Mouse (Mus musculus) urinary bladder, postnatal 25 days (tissue): ENCODE measurements around the gene Kcng1.

ENCODE experiments used
- DNase-seq: peaks from one replicate; pipeline ENCODE4 v3.0.0; 2022; ENCODE audit warnings: low spot score

Gene Kcng1

GRCm38 (mm10) chr2:168281582-168281981 is at the start of gene Kcng1:
Gene Kcng1 (minus strand): TSS chr2:168281736.
- no peak for DNase-seq

DNA sequence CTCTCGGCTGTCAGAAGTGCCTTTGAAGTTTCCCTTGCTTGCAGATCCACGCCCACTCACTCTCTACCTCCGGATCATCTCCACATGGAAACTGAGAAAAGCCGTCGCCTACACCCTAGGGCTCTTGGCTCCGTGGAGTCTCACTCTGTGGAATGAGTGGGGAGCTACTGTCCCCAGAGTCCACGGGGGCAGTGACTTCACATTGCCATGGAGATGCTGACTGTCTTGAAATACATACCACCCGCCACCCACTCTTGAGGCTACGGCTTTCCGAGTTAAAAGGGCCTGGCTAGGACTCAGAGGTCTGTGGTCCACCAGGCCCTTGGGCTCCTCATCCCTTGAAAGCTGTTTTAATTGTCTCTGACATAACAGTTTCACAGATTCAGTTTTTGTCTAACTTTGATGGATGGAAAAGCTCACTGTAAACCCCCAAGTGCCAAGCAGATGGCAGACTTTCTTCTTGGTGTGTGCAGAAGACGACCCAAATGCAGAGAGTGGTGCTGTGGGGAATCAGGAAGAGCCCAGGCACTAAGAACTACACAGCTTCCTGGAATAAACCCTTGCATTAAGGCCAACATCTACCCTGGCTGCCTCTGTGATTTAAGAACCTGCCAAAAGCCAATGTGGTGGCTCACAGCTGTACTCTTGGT is 49.0 kb upstream of the Kcng1 start:
- no peak for DNase-seq

DNA sequence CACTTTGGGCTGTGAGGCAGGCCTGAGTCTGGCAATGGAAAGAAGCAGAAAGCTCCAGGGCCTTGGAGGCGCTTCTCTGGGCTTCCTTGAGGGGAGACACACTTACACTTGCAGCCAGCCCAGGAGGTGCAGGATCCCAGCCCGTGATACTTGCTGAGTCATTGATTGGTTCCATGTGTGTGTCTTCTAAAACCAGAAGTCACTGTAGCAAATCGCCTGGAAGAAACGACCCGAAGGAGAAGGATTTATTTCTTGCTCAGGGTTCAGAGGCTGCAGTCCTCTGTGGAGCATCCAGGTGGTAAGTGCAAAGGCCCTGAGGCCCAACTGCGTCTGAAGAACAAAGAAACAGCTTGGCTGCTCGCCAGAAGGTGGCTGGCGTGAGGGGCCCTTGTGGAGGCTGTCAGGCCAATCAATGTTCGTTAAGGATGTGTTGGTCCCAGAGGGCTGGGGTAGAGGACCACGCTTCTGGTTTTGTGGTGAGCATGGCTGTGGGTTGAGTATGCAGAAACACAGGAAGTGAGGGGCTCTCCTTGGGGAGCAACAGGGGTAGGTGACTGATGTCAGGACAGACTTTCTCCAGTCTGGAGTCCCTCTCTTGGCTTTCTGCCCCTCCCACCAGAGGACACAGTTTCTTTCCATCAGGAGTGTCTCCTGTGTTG is 40.3 kb upstream of the Kcng1 start:
- DNase-seq, result no peak

DNA sequence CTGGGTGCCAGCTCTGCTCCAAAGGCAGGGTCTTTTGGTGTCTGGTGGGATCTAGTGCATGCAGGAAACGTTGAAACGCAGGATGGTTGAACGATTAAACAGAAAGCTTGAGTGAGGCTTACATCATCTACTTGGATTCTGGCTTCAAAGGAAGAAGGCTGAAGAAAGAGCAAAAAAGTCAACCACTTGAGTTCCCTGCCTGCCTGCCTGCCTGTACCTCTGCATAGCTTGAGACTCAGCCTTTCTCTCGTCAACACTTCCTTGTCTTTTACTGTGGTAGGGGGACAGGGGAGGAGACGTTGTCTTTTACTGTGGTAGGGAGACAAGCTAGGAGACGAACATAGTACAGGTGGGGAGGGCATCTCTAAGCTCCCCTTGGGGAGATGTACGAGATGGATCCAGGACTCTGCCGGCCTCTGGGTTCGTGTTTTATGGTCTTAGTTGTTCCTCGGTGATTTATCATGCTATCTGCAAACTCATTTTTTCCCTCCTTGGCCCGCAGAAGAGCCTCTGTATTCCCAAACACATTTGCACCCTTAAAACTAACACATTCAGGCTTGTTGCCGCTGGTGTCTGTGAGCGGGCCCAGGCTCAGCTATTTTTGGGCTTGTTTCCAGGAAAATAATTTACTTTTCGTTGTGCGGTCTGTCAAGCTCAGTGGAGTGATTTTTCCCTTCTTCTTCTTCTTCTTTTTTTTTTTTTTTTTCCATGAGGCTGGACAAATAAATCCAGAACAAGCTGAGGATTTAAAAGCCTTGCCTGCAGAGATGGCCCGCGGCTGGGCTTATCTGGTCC is 39.0 kb upstream of the Kcng1 start:
- DNase-seq, result no peak

- no peak for DNase-seq
These were observed 33.3 kb upstream of the Kcng1 start for GRCm38 (mm10) chr2:168314646-168315446.

DNA sequence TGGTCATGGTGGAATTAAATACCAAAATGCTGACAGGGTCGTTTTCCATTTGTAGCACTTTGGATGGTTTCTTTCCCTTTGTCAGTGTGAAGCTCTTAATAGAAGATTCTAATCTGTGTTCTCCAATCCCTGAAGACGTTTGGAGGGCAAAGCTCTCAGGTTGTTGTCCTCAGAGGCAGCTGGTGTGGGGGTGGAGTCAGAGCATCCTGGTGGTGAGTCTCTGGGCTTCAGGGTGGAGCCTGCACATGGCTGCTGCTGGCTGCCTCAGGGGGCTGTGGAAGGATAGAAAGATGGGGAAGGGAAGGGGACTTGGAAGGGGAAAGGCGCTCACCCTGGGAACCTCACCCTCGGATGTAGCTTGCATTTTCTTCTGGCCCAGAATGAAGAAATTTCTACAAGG is 31.0 kb upstream of the Kcng1 start:
- no peak for DNase-seq

DNA sequence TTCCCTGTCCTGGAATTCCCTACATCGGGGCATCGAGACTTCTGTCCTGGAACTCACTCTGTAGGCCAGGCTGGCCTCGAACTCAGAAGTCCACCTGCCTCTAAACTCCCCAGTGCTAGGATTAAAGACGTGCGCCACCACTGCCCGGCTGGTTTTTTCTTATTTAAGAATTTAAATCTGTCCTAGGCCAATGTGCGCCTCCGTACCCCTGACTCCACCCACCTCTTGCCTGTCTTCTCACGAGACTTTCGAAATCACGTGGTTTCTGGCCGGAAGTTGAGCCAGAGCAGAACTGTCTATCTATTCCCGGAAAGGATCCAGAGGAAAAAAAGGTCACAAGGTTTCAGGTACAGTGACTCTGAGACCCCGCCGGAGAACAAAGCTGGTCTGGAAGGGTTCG is 29.5 kb upstream of the Kcng1 start:
- no peak for DNase-seq

DNA sequence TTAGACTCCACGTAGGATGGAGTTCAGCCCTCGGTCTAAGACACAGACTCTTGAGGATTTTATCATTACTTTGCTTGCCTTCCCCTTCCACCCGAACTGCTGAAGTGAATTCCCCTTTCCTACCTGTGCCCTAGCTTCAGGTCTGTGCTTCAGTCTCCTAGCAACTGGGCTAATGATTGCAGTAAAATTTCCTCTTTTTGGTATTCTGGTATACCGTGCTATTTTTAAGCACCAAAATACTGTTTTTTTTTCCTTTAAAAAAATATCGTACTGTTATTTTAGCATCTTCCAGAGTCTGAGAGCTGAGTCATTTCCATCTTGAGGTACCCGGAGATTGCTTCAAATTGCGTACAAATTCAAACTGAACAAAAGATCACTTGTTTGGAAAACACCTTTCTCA is 27.4 kb upstream of the Kcng1 start:
- no peak for DNase-seq

DNA sequence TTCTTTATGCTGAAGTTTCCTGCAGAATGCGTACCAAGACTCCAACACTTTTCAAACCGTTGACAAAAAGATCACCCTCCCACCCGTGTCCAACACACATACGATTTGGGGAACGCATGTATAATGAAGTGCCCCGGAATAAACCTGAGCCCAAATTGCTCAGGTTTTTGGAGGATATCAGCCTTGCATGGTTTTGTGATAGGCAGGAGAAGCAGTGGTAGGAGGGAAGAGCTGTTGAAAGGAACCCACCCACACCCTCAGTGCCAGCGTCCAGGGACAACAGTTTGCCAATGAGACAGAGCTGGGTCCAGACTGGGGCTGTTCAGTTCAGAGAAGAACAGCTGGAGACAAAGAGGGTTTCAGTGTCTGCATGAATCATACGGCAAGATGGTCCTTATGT is 18.1 kb upstream of the Kcng1 start:
- no peak for DNase-seq

GRCm38 (mm10) chr2:168296530-168296929 is 15.0 kb upstream of the Kcng1 start:
- no peak for DNase-seq

DNA sequence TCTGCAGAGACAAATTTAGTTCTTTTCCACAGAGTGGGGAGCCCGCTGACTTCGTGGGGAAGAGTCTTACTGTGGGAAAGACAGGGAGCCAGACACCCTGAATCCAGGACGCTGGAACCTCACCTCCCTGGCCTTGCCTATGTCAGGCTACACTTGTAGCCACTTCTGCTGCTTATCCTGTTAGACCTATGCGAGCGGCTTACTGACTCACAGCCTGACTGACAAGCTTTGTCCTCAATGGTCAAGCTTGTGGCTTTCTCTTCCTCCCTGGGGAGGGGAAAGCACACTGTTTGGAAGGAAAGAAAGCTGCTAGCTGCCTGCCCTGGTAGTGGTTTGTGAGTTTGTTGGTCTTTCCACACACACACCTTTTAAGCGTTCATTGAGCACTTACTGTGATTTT is 11.0 kb upstream of the Kcng1 start:
- DNase-seq, result no peak

DNA sequence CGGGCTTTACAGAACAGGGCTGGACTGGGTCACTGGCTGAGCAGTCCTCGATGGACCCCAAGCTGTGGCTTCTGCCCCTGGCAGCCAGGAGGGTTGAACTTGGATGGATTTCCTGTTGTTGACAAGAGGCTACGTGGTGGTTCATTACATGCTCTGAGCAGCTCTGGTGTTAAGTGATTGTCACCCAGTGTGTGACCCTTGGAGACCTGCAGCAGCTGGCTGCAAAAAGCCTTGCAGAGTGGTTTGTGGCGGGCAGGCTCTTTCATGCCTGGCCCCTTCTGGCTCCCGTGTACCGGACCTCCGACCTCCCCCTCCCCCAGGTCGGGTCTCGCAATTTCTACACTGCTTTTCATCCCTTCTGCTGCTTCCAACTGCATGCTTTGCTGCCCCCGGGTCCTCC is 10.5 kb upstream of the Kcng1 start:
- no peak for DNase-seq

DNA sequence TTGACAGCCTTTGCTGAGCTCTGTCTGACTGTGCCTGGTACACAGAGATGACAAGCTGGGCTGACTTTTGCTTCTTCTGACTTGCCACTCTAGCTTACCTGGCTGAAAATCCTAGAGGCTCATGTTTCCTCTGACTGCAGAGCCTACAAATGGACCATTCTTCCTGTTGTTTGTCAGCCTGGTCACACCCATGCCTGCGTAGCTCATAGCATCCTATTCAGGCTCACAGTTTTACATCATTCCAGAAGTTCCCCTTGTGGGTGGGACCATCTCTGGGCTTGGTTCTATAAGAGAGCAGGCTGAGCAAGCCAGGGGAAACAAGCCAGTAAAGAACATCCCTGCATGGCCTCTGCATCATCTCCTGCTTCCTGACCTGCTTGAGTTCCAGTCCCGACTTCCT is 8.3 kb upstream of the Kcng1 start:
- DNase-seq, result no peak

GRCm38 (mm10) chr2:168289016-168289415 is 7.5 kb upstream of the Kcng1 start:
- no peak for DNase-seq

DNA sequence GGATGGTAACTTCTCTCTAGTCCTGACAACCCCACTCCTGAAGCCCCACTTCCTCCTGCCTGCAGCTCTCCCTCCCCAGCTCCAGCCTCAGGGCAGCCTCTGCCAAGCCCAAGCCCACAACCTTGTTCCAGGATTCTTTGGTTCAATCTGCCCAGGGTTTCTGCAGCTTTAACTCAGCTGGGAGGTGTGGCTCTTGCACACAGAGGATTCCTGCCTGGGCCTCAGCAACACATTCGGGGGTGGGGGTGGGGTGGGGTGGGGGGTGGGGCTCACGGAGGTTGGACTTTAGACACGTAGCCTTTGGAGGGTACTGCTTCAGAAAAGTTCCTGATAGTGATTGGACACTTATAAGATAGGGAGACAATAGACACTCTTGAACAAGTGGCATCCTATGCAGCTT is 5.5 kb upstream of the Kcng1 start:
- no peak for DNase-seq

DNA sequence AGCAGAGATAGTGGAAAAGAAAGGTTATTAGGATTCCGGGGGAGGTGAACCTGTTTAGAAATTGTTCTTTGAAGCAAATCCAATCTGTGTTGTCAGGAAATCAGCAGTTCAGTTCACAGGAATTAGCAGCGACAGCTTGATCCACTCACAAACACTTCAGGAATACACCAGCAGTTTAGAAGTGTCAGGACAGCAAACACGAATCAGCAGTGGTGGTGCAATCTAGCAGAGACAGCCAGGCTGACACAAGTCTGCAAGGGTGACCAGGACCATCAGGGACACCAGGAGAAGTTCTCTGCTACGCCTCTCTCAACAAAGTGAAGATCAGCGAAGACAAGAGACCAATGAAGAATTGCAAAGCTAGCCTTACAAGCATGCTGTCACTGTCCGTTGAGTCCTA is 3.6 kb upstream of the Kcng1 start:
- no peak for DNase-seq

GRCm38 (mm10) chr2:168280729-168281581 is 581 bp downstream of the Kcng1 start:
- peak; percentile 48 for DNase-seq

- DNase-seq, result peak; percentile 74
These were observed 7.1 kb downstream of the Kcng1 start for GRCm38 (mm10) chr2:168274374-168274935.

DNA sequence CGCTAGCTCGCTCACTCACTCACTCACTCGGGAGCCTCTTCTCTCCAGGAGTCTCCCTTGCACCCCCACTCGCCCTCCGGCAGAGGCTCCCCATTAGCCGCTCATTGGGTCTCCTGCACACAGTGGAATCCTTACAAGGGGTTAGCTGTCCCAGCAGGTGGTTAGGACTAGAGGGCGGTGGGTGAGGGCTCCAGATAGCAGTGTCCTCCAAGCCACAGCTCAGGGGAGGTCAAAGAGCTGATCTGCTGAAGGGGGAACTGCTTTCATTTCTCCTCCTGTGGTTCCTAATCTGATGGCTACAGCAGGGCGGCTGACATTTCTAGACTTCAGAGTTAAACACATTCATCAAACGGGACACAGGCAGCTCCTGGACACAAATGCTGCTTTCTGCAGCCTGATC is 8.1 kb downstream of the Kcng1 start:
- no peak for DNase-seq

GRCm38 (mm10) chr2:168268033-168268432 is 13.5 kb downstream of the Kcng1 start:
- peak; percentile 49 for DNase-seq

GRCm38 (mm10) chr2:168260900-168261299 is 20.6 kb downstream of the Kcng1 start:
- no peak for DNase-seq
